9 mouse cellular contexts compared by ENCODE assay signal in genomic region chr3:29739292-29739691, GRCm38 (mm10).
A peak's percentile ranks its signal among the peaks of the same experiment; 100 is the strongest.
DNase-seq lines count a peak whose midpoint lies in the region; ATAC-seq and TF ChIP-seq lines count a peak whose summit lies in the region.
"Had no signal": no experiment of that assay in that cellular context is flagged by ENCODE, and none has a peak within 500 bp of the region (broad histone marks: within the 10 kb centered on the region; RNA-seq: fewer than 3 reads in every experiment).

No protein-coding gene starts in this region.

- DNase-seq in adrenal gland, postnatal 14 days = peak; percentile 18
- no peak for DNase-seq in adrenal gland, postnatal 10 days
- peak; percentile 80 for DNase-seq in kidney, postnatal 0 days (ENCODE audit: low spot score)
- no peak for DNase-seq in kidney, adult 11 months
- peak; percentile 78 for DNase-seq in 3T3-L1 (ENCODE audit: low read depth, low spot score)
- DNase-seq in embryonic facial prominence, embryonic 11.5 days (ENCODE audit: low spot score) = peak; percentile 76
- DNase-seq in thymus, adult 2 months = no peak
- no peak for DNase-seq in spleen, postnatal 10 days (ENCODE audit: low spot score in 2 of 2)
- DNase-seq: thymus, postnatal 36 days had no signal

- H3K27ac ChIP-seq in kidney, postnatal 0 days = no peak overlapping the region
- H3K27ac ChIP-seq in embryonic facial prominence, embryonic 11.5 days (replicated peaks; ENCODE audit: low read depth, low read length) = no peak overlapping the region
- H3K27ac ChIP-seq in thymus, adult 2 months (ENCODE audit: control insufficient read depth, insufficient read depth, low read length) = no peak overlapping the region

- WGBS in kidney, postnatal 0 days = 19% methylated on average over 5 of the region's 5 CpGs
- 22% methylated on average over 5 of the region's 5 CpGs for WGBS in embryonic facial prominence, embryonic 11.5 days
- WGBS in thymus, adult 2 months = 25% methylated on average over 5 of the region's 5 CpGs

- no peaks in the 10 kb centered on the region for H3K27me3 ChIP-seq in kidney, postnatal 0 days (ENCODE audit: insufficient read depth, low read length)
- no peaks in the 10 kb centered on the region for H3K27me3 ChIP-seq in embryonic facial prominence, embryonic 11.5 days (ENCODE audit: control insufficient read depth, insufficient read depth, low read length)
- H3K27me3 ChIP-seq in thymus, adult 2 months (ENCODE audit: control insufficient read depth, insufficient read depth, low read length) = no peaks in the 10 kb centered on the region

- ATAC-seq in kidney, postnatal 0 days (replicated peaks; ENCODE audit: low FRiP score, low read depth) = no peak
- no peak for ATAC-seq in embryonic facial prominence, embryonic 11.5 days (replicated peaks; ENCODE audit: insufficient number of reproducible peaks, low FRiP score, low TSS enrichment, low read depth)

- no peaks in the 10 kb centered on the region for H3K4me1 ChIP-seq in kidney, postnatal 0 days (replicated peaks; ENCODE audit: insufficient read depth, low read length)
- H3K4me1 ChIP-seq in embryonic facial prominence, embryonic 11.5 days (ENCODE audit: control insufficient read depth, insufficient read depth, low read length) = no peaks in the 10 kb centered on the region; the same call in 1 of the 2 replicates
- no peaks in the 10 kb centered on the region for H3K4me1 ChIP-seq in thymus, adult 2 months (replicated peaks; ENCODE audit: control insufficient read depth, insufficient read depth, low read length)

- no peak for TF ChIP-seq POLR2A in thymus, adult 2 months (IDR thresholded peaks at IDR 0.05; ENCODE audit: control insufficient read depth, extremely low read depth, insufficient read depth, low read length, poor library complexity)

- H3K4me3 ChIP-seq in kidney, postnatal 0 days (replicated peaks; ENCODE audit: low read depth, low read length) = no peak overlapping the region
- H3K4me3 ChIP-seq in embryonic facial prominence, embryonic 11.5 days (ENCODE audit: low read depth, low read length) = no peak overlapping the region
- H3K4me3 ChIP-seq in thymus, adult 2 months (ENCODE audit: control insufficient read depth, insufficient read depth, low read length) = no peak overlapping the region

- no peak overlapping the region for H3K4me2 ChIP-seq in kidney, postnatal 0 days (ENCODE audit: low read length)
- no peak overlapping the region for H3K4me2 ChIP-seq in embryonic facial prominence, embryonic 11.5 days (ENCODE audit: low read depth, low read length)

- peak; percentile 67 for TF ChIP-seq CTCF in kidney, postnatal 0 days (IDR thresholded peaks at IDR 0.05; ENCODE audit: low read depth)
- TF ChIP-seq CTCF in thymus, adult 2 months (IDR thresholded peaks at IDR 0.05; ENCODE audit: borderline replicate concordance, control insufficient read depth, extremely low read depth, insufficient read depth, low read length, poor library complexity) = no peak

- H3K9ac ChIP-seq in kidney, postnatal 0 days (ENCODE audit: low read depth, low read length) = no peak overlapping the region
- H3K9ac ChIP-seq in embryonic facial prominence, embryonic 11.5 days (replicated peaks; ENCODE audit: low read length) = no peak overlapping the region

- no peaks in the 10 kb centered on the region for H3K9me3 ChIP-seq in kidney, postnatal 0 days (replicated peaks; ENCODE audit: low read length)
- H3K9me3 ChIP-seq in embryonic facial prominence, embryonic 11.5 days (replicated peaks; ENCODE audit: control insufficient read depth, low read length) = no peaks in the 10 kb centered on the region

- H3K36me3 ChIP-seq in kidney, postnatal 0 days (ENCODE audit: insufficient read depth, low read length) = no peaks in the 10 kb centered on the region
- no peaks in the 10 kb centered on the region for H3K36me3 ChIP-seq in embryonic facial prominence, embryonic 11.5 days (replicated peaks; ENCODE audit: control insufficient read depth, insufficient read depth, low read depth, low read length)
- H3K36me3 ChIP-seq in thymus, adult 2 months (ENCODE audit: control insufficient read depth, insufficient read depth, low read length) = no peaks in the 10 kb centered on the region

Comparison
In these comparisons a context has a peak if more than half of its experiments do, and no peak if none do; other contexts are left out.
1. DNase-seq: peak in adrenal gland, postnatal 14 days (single experiment), kidney, postnatal 0 days (single experiment), 3T3-L1 (single experiment) and embryonic facial prominence, embryonic 11.5 days (single experiment); none in adrenal gland, postnatal 10 days (single experiment), kidney, adult 11 months (single experiment), thymus, adult 2 months (single experiment) and spleen, postnatal 10 days (0 of 2).